Mouse (Mus musculus): ENCODE measurements around the gene Sugp2.

GRCm38 (mm10) chr8:70323716-70324115 lies 89.7 kb downstream of the Sugp2 start:
- TF ChIP-seq POLR2A (IDR thresholded peaks at IDR 0.05; ENCODE audit: borderline replicate concordance, extremely low read depth, insufficient read depth, insufficient read length, poor library complexity, severe bottlenecking), result no peak
- no peak for TF ChIP-seq CTCF (IDR thresholded peaks at IDR 0.05; ENCODE audit: borderline replicate concordance, extremely low read depth, insufficient read depth, insufficient read length)

All from brain, embryonic 14.5 days (tissue).